Mouse (Mus musculus): ENCODE data around the gene Myl6.

GRCm38 (mm10) chr10:128455280-128455679, 38.7 kb downstream of the Myl6 start:
- TF ChIP-seq CTCF (IDR thresholded peaks at IDR 0.05; ENCODE audit: low read depth) (peak; percentile 79), EP300 (IDR thresholded peaks at IDR 0.05; ENCODE audit: low read depth) (no peak)

Data from liver, embryonic 14.5 days (tissue).